Mouse (Mus musculus) MEL (cell line): ENCODE data around the gene Gm10188. TPM values are rescaled to one million over a fixed set of nuclear protein-coding genes. Genes with fewer than 3 reads are reported as not detected.

ENCODE experiments used
- DNase-seq: peaks from one replicate; pipeline ENCODE4 v3.0.0; 2011; ENCODE audit warnings: low read depth, low spot score
- H3K27ac ChIP-seq: 2 replicates; pipeline ENCODE4 v1.5.1; 2012; ENCODE audit warnings: low read depth, mild to moderate bottlenecking, control low read depth, low read length, moderate library complexity; ENCODE audit not compliant: control insufficient read depth
- H3K27me3 ChIP-seq, 2 experiments: fragments of 150-350 bp in 1 of 2; sonication (generic) in 1 of 2; 2 replicates each; pipeline ENCODE4 v1.6.1; 2012; ENCODE audit warnings: low read length in 2 of 2, mild to moderate bottlenecking in 2 of 2, improper control_type of control experiment in 1 of 2, moderate library complexity in 1 of 2; ENCODE audit not compliant: insufficient read depth in 2 of 2, control insufficient read depth in 1 of 2
- H3K36me3 ChIP-seq, 2 experiments: 2 replicates each; pipeline ENCODE4 v1.6.1; 2012 to 2014; ENCODE audit warnings: low read length in 2 of 2, improper control_type of control experiment in 1 of 2, inconsistent platforms in 1 of 2, mild to moderate bottlenecking in 1 of 2; ENCODE audit not compliant: insufficient read depth in 2 of 2, control insufficient read depth in 1 of 2
- H3K4me1 ChIP-seq, 2 experiments: fragments of 150-350 bp in 1 of 2; sonication (generic) in 1 of 2; 2 replicates each; pipeline ENCODE4 v1.6.1; 2012; ENCODE audit warnings: low read length in 2 of 2, improper control_type of control experiment in 1 of 2, mild to moderate bottlenecking in 1 of 2; ENCODE audit not compliant: insufficient read depth in 2 of 2, control insufficient read depth in 1 of 2
- H3K4me3 ChIP-seq, 2 experiments: fragments of 150-350 bp in 1 of 2; sonication (generic) in 1 of 2; 2 replicates each; pipeline ENCODE4 v1.5.1; 2012; ENCODE audit warnings: low read depth in 2 of 2, low read length in 2 of 2, mild to moderate bottlenecking in 2 of 2, moderate library complexity in 2 of 2, control low read depth in 1 of 2, improper control_type of control experiment in 1 of 2; ENCODE audit not compliant: control insufficient read depth in 1 of 2, insufficient read depth in 1 of 2
- H3K79me2 ChIP-seq: 2 replicates; pipeline ENCODE4 v1.6.1; 2012; ENCODE audit warnings: mild to moderate bottlenecking, low read length, moderate library complexity; ENCODE audit not compliant: control insufficient read depth, poor library complexity, insufficient read depth
- H3K9ac ChIP-seq: 2 replicates; pipeline ENCODE4 v1.6.1; 2012; ENCODE audit warnings: low read depth, mild to moderate bottlenecking, control low read depth, low read length, moderate library complexity; ENCODE audit not compliant: control insufficient read depth, poor library complexity, severe bottlenecking
- H3K9me3 ChIP-seq: fragments of 150-350 bp; sonication (generic); replicated peaks from 2 replicates; pipeline ENCODE4 v1.6.1; 2012; ENCODE audit warnings: mild to moderate bottlenecking, low read length, improper control_type of control experiment, moderate library complexity; ENCODE audit not compliant: insufficient read depth
- BHLHE40 ChIP-seq: IDR thresholded peaks from 2 replicates; pipeline ENCODE4 v1.6.1; 2012; ENCODE audit warnings: low read depth, mild to moderate bottlenecking, inconsistent platforms, low read length, improper control_type of control experiment, borderline replicate concordance
- CHD1 ChIP-seq: IDR thresholded peaks from 2 replicates; pipeline ENCODE4 v1.6.1; 2012; ENCODE audit warnings: low read depth, mild to moderate bottlenecking, inconsistent platforms, low read length, improper control_type of control experiment
- CHD2 ChIP-seq: IDR thresholded peaks from 2 replicates; pipeline ENCODE4 v1.6.1; 2011; ENCODE audit warnings: low read length, improper control_type of control experiment
- CTCF ChIP-seq, 3 experiments: IDR thresholded peaks in 2 of 3; conservative IDR thresholded peaks in 1 of 3; 2 replicates each; pipeline ENCODE4 v1.5.1; 2011 to 2012; ENCODE audit warnings: low read length in 3 of 3, low read depth in 2 of 3, mild to moderate bottlenecking in 2 of 3, improper control_type of control experiment in 1 of 3, inconsistent platforms in 1 of 3, mixed read lengths in 1 of 3, moderate library complexity in 1 of 3; ENCODE audit not compliant: control insufficient read depth in 1 of 3, insufficient read depth in 1 of 3, poor library complexity in 1 of 3, severe bottlenecking in 1 of 3
- E2F4 ChIP-seq: IDR thresholded peaks from 2 replicates; pipeline ENCODE4 v1.6.1; 2011; ENCODE audit warnings: low read depth, low read length, improper control_type of control experiment, borderline replicate concordance
- ELF1 ChIP-seq: IDR thresholded peaks from 2 replicates; pipeline ENCODE4 v1.6.1; 2014; ENCODE audit warnings: low read depth, mild to moderate bottlenecking, inconsistent platforms, low read length, improper control_type of control experiment, moderate library complexity
- EP300 ChIP-seq, 2 experiments: IDR thresholded peaks; 2 replicates each; pipeline ENCODE4 v1.6.1; 2011; ENCODE audit warnings: improper control_type of control experiment in 2 of 2, low read length in 2 of 2, low read depth in 1 of 2, mild to moderate bottlenecking in 1 of 2
- ETS1 ChIP-seq: IDR thresholded peaks from 2 replicates; pipeline ENCODE4 v1.6.1; 2012; ENCODE audit warnings: low read depth, mild to moderate bottlenecking, inconsistent platforms, low read length, improper control_type of control experiment, moderate library complexity
- HCFC1 ChIP-seq: IDR thresholded peaks from 2 replicates; pipeline ENCODE4 v1.6.1; 2012; ENCODE audit warnings: low read depth, mild to moderate bottlenecking, inconsistent platforms, low read length, improper control_type of control experiment, moderate library complexity
- MAX ChIP-seq: IDR thresholded peaks from 2 replicates; pipeline ENCODE4 v1.6.1; 2011; ENCODE audit warnings: low read length, improper control_type of control experiment
- MAZ ChIP-seq: IDR thresholded peaks from 2 replicates; pipeline ENCODE4 v1.6.1; 2012; ENCODE audit warnings: low read depth, mild to moderate bottlenecking, inconsistent platforms, low read length, improper control_type of control experiment
- MXI1 ChIP-seq: IDR thresholded peaks from 2 replicates; pipeline ENCODE4 v1.6.1; 2011; ENCODE audit warnings: mild to moderate bottlenecking, low read depth, low read length, improper control_type of control experiment
- MYB ChIP-seq: IDR thresholded peaks from 2 replicates; pipeline ENCODE4 v1.6.1; 2011; ENCODE audit warnings: mild to moderate bottlenecking, low read depth, low read length, improper control_type of control experiment
- NELFE ChIP-seq: IDR thresholded peaks from 2 replicates; pipeline ENCODE4 v1.6.1; 2011; ENCODE audit warnings: low read depth, low read length, improper control_type of control experiment
- NRF1 ChIP-seq: IDR thresholded peaks from 2 replicates; pipeline ENCODE4 v1.6.1; 2014; ENCODE audit warnings: low read depth, mild to moderate bottlenecking, inconsistent platforms, low read length, improper control_type of control experiment, moderate library complexity; ENCODE audit not compliant: poor library complexity, insufficient read depth, severe bottlenecking
- POLR2AphosphoS2 ChIP-seq: IDR thresholded peaks from 2 replicates; pipeline ENCODE4 v1.6.1; 2011; ENCODE audit warnings: low read length, improper control_type of control experiment
- POLR2AphosphoS5 ChIP-seq: IDR thresholded peaks from 2 replicates; pipeline ENCODE4 v1.6.1; 2012; ENCODE audit warnings: low read depth, borderline replicate concordance, mild to moderate bottlenecking, inconsistent platforms, low read length, moderate library complexity, mixed read lengths
- RAD21 ChIP-seq: IDR thresholded peaks from 2 replicates; pipeline ENCODE4 v1.6.1; 2011; ENCODE audit warnings: mild to moderate bottlenecking, low read depth, low read length, improper control_type of control experiment
- TAL1 ChIP-seq: IDR thresholded peaks from 2 replicates; pipeline ENCODE4 v1.6.1; 2012; ENCODE audit warnings: mild to moderate bottlenecking, inconsistent platforms, low read length, moderate library complexity, mixed read lengths
- TBP ChIP-seq: IDR thresholded peaks from 2 replicates; pipeline ENCODE4 v1.8.0; 2011; ENCODE audit warnings: low read depth, low read length, improper control_type of control experiment
- UBTF ChIP-seq: IDR thresholded peaks from 2 replicates; pipeline ENCODE4 v1.6.1; 2012; ENCODE audit warnings: low read depth, mild to moderate bottlenecking, inconsistent platforms, low read length, improper control_type of control experiment, moderate library complexity, borderline replicate concordance; ENCODE audit not compliant: insufficient read depth
- USF2 ChIP-seq, 2 experiments: IDR thresholded peaks; 2 replicates each; pipeline ENCODE4 v1.6.1; 2011 to 2012; ENCODE audit warnings: improper control_type of control experiment in 2 of 2, low read length in 2 of 2, borderline replicate concordance in 1 of 2, inconsistent platforms in 1 of 2, low read depth in 1 of 2, mild to moderate bottlenecking in 1 of 2; ENCODE audit not compliant: insufficient read depth in 1 of 2
- ZC3H11A ChIP-seq: IDR thresholded peaks from 2 replicates; pipeline ENCODE4 v1.6.1; 2012; ENCODE audit warnings: low read depth, mild to moderate bottlenecking, inconsistent platforms, low read length, improper control_type of control experiment
- ZMIZ1 ChIP-seq: IDR thresholded peaks from 2 replicates; pipeline ENCODE4 v1.6.1; 2012; ENCODE audit warnings: low read depth, mild to moderate bottlenecking, inconsistent platforms, low read length, improper control_type of control experiment, moderate library complexity
- polyA plus RNA-seq, 2 experiments: library from polyadenylated mRNA; stranded (reverse) in 1 of 2; unstranded in 1 of 2; fragments of >175 nt in 1 of 2; fragments of >200 nt in 1 of 2; gene quantifications; 2 replicates each; pipeline versions ENCODE4 v1.2.1 to v1.2.4; 2012; ENCODE audit warnings: low replicate concordance in 2 of 2, low read depth in 1 of 2; ENCODE audit not compliant: insufficient read length in 2 of 2, insufficient read depth in 1 of 2, missing spikeins in 1 of 2
- total RNA-seq: library from RNA; depleted of rRNA; stranded (reverse); fragments of 300-350 nt; gene quantifications from 2 replicates; pipeline ENCODE4 v1.2.3, GENCODE M21; 2012

The Gm10188 gene
- total and polyA plus RNA-seq, 3 experiments: not detected

GRCm38 (mm10) chr1:132195100-132195499 is 34.5 kb downstream of the Gm10188 start:
- DNase-seq: no peak
- Histone ChIP-seq H3K79me2 (no peaks in the 10 kb centered on the region), H3K36me3 (no peaks in the 10 kb centered on the region), H3K9me3 (no peaks in the 10 kb centered on the region), H3K9ac (no peak overlapping the region), H3K4me3 (no peak overlapping the region), H3K27me3 (peaks cover 5 to 15% of the 10 kb centered on the region in 2 experiments), H3K4me1 (no peaks in the 10 kb centered on the region), H3K27ac (no peak overlapping the region)
- TF ChIP-seq ETS1 (no peak), ELF1 (no peak), MYB (no peak), E2F4 (no peak), EP300 (IDR thresholded peaks at IDR 0.05; ENCODE audit: low read depth in 1 of 2, low read length in 2 of 2) (no peak), BHLHE40 (no peak), ZMIZ1 (no peak), POLR2AphosphoS2 (no peak), USF2 (IDR thresholded peaks at IDR 0.05; ENCODE audit: borderline replicate concordance in 1 of 2, insufficient read depth in 1 of 2, low read depth in 1 of 2, low read length in 2 of 2) (no peak), MAX (no peak), NELFE (no peak), CTCF (IDR thresholded peaks at IDR 0.05 in 2 of 3, conservative IDR thresholded peaks at IDR 0.05 in 1 of 3; ENCODE audit: control insufficient read depth in 1 of 3, insufficient read depth in 1 of 3, low read depth in 2 of 3, low read length in 3 of 3, poor library complexity in 1 of 3, severe bottlenecking in 1 of 3) (no peak), RAD21 (no peak), CHD2 (no peak), ZC3H11A (no peak)

DNA sequence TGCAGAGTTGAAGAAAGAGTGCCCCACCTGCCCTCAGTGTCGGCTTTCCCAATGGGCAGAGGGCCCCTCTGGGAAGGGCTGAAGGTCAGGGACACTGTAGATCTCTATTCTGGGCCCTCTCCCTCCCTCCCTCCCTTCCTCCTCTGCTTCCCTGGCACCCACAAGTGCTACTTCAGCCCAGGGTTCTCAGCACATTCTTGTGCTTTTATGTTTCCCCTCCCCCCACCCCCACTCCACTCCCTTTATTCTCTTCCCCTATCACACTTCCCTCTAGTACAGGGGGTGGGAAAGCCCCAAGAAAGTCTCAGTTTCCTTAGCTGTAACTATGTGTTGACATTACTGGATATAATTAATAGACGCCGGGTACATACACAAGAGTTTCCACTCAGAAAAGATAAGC is 34.9 kb downstream of the Gm10188 start:
- Histone ChIP-seq H3K27me3 (peaks cover 5 to 15% of the 10 kb centered on the region in 2 experiments), H3K27ac (no peak overlapping the region), H3K4me3 (no peak overlapping the region), H3K36me3 (no peaks in the 10 kb centered on the region), H3K9ac (no peak overlapping the region), H3K4me1 (no peaks in the 10 kb centered on the region), H3K9me3 (no peaks in the 10 kb centered on the region), H3K79me2 (no peaks in the 10 kb centered on the region)
- no peak for TF ChIP-seq POLR2AphosphoS5
- TF ChIP-seq MXI1: no peak
- TF ChIP-seq UBTF: no peak
- TF ChIP-seq TAL1: no peak
- TF ChIP-seq NRF1: no peak
- no peak for TF ChIP-seq HCFC1
- TF ChIP-seq TBP: no peak
- no peak for TF ChIP-seq MAZ
- TF ChIP-seq CTCF (IDR thresholded peaks at IDR 0.05 in 2 of 3, conservative IDR thresholded peaks at IDR 0.05 in 1 of 3; ENCODE audit: control insufficient read depth in 1 of 3, insufficient read depth in 1 of 3, low read depth in 2 of 3, low read length in 3 of 3, poor library complexity in 1 of 3, severe bottlenecking in 1 of 3): no peak
- TF ChIP-seq ELF1: no peak
- no peak for TF ChIP-seq BHLHE40
- TF ChIP-seq CHD2: no peak
- TF ChIP-seq POLR2AphosphoS2: no peak
- TF ChIP-seq CHD1: no peak
- no peak for DNase-seq
